Mouse (Mus musculus) heart, embryonic 11.5 days (tissue): Measurements from ENCODE around the gene Plekhg2. TPM values are rescaled to one million over a fixed set of nuclear protein-coding genes. Genes with fewer than 3 reads are reported as not detected.

Experiments
- ATAC-seq: fragments of 200-750 bp; cut with Nextera tagmentation; replicated peaks from 2 replicates; pipeline ENCODE4 v1.8.0; 2017; ENCODE audit warnings: moderate library complexity; ENCODE audit not compliant: insufficient number of reproducible peaks, low FRiP score, low TSS enrichment
- H3K27ac ChIP-seq: fragments of 300-500 bp; sonication (generic); 2 replicates; pipeline ENCODE4 v1.5.1; 2014; ENCODE audit warnings: mild to moderate bottlenecking, low read depth, low read length
- H3K27me3 ChIP-seq: fragments of 300-500 bp; sonication (generic); 2 replicates; pipeline ENCODE4 v1.6.1; 2014; ENCODE audit warnings: mild to moderate bottlenecking, low read length, mixed read lengths; ENCODE audit not compliant: control insufficient read depth, insufficient read depth
- H3K36me3 ChIP-seq: fragments of 300-500 bp; sonication (generic); 2 replicates; pipeline ENCODE4 v1.6.1; 2014; ENCODE audit warnings: mild to moderate bottlenecking, low read length, moderate library complexity, mixed read lengths; ENCODE audit not compliant: control insufficient read depth, insufficient read depth
- H3K4me1 ChIP-seq: fragments of 300-500 bp; sonication (generic); 2 replicates; pipeline ENCODE4 v1.6.1; 2014; ENCODE audit warnings: low read length; ENCODE audit not compliant: control insufficient read depth, insufficient read depth
- H3K4me2 ChIP-seq: fragments of 300-500 bp; sonication (generic); 2 replicates; pipeline ENCODE4 v1.6.1; 2014; ENCODE audit warnings: mild to moderate bottlenecking, moderate library complexity
- H3K4me3 ChIP-seq: fragments of 300-500 bp; sonication (generic); 2 replicates; pipeline ENCODE4 v1.5.1; 2014; ENCODE audit warnings: low read depth, low read length
- H3K9ac ChIP-seq: fragments of 300-500 bp; sonication (generic); 2 replicates; pipeline ENCODE4 v1.6.1; 2014; ENCODE audit warnings: mild to moderate bottlenecking, low read depth, low read length, moderate library complexity
- H3K9me3 ChIP-seq: fragments of 300-500 bp; sonication (generic); replicated peaks from 2 replicates; pipeline ENCODE4 v1.6.1; 2016; ENCODE audit warnings: low read length; ENCODE audit not compliant: control insufficient read depth
- WGBS: fragments of 180-500 bp; shearing (Covaris S2); extraction: QIAGEN DNeasy Blood & Tissue Kit; methylation state at CpG from one replicate; pipeline ENCODE4 v1.1.7; 2014; ENCODE audit not compliant: insufficient replicate concordance; 5-methylcytosine and 5-hydroxymethylcytosine counted together
- polyA plus RNA-seq: library from polyadenylated mRNA; unstranded; fragments of >200 nt; fragmentation: Nextera tagmentation; extraction: Ambion mirVana; gene quantifications from 2 replicates; pipeline ENCODE4 v1.2.1, GENCODE M21; 2014

The Plekhg2 gene
- polyA plus RNA-seq, 1 experiment from 2014 or later, result 44.6 TPM

DNA sequence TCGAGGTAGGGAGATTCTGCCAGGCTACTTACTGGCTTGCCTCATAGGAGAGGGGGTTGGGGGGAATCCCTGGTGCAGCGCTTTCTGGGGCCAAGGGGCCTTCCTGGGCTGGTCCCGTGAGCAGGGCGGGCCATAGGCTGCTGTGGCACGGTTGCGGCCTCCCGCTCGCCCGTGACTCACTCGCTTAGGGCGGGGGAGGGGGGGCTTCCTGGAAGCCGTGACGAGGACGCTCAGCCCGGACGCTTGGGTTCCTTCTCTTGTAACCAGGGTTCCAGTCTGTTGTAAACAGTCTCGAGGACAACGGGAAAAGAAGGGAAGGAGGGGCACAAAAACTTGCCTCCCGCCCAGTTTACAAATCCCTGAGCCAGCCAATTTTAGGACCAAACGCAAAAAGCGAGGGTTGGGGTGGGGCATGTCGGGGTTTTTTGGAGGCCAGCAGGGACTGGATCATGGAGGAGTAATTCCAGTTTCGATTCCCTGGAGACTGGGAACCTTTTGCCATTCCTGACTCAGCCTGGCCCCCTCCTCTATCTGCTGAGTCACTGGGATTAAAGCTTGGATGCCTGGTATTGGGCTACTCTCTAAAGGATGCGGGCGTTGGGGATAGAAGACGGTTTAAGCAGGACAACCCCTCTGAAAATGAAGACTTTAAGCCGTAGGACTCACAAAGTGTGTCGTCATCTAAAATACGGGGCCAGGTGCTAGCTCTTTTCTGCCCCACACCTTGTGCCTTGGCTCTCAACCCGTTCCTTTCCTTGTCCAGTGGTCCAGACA lies 8.8 kb upstream of the Plekhg2 start:
- WGBS, result 4% methylated on average over 30 of the region's 30 CpGs

GRCm38 (mm10) chr7:28380237-28381016 lies 8.0 kb upstream of the Plekhg2 start, which contains the start of gene Zfp36:
Gene Zfp36 (minus strand): TSS chr7:28380253.
- H3K27me3 ChIP-seq, result no peaks in the 10 kb centered on the region
- whole genome bisulfite sequencing, result 43% methylated on average over 17 of the region's 17 CpGs
- no peak for ATAC-seq
- H3K27ac ChIP-seq, result peak within 1 kb of the TSS; percentile 98
- no peaks in the 10 kb centered on the region for H3K36me3 ChIP-seq
- H3K4me2 ChIP-seq, result peak within 1 kb of the TSS; percentile 96
- peak within 1 kb of the TSS; percentile 89 for H3K9ac ChIP-seq
- no peaks in the 10 kb centered on the region for H3K9me3 ChIP-seq
- peak within 1 kb of the TSS; percentile 78 for H3K4me3 ChIP-seq
- H3K4me1 ChIP-seq, result peaks cover 63% of the 10 kb centered on the region

More for the DNA sequence above, 8.8 kb upstream of the Plekhg2 start:
- H3K36me3 ChIP-seq, result no peaks in the 10 kb centered on the region
- no peaks in the 10 kb centered on the region for H3K27me3 ChIP-seq
- peaks cover 58% of the 10 kb centered on the region for H3K4me1 ChIP-seq
- H3K9me3 ChIP-seq, result no peaks in the 10 kb centered on the region
- peak overlapping the region; percentile 67 for H3K4me2 ChIP-seq
- peak overlapping the region; percentile 35 for H3K4me3 ChIP-seq
- peak overlapping the region; percentile 98 for H3K27ac ChIP-seq
- H3K9ac ChIP-seq, result peak overlapping the region; percentile 73
- peak; percentile 43; the same call in 1 of the 2 replicates for ATAC-seq

DNA sequence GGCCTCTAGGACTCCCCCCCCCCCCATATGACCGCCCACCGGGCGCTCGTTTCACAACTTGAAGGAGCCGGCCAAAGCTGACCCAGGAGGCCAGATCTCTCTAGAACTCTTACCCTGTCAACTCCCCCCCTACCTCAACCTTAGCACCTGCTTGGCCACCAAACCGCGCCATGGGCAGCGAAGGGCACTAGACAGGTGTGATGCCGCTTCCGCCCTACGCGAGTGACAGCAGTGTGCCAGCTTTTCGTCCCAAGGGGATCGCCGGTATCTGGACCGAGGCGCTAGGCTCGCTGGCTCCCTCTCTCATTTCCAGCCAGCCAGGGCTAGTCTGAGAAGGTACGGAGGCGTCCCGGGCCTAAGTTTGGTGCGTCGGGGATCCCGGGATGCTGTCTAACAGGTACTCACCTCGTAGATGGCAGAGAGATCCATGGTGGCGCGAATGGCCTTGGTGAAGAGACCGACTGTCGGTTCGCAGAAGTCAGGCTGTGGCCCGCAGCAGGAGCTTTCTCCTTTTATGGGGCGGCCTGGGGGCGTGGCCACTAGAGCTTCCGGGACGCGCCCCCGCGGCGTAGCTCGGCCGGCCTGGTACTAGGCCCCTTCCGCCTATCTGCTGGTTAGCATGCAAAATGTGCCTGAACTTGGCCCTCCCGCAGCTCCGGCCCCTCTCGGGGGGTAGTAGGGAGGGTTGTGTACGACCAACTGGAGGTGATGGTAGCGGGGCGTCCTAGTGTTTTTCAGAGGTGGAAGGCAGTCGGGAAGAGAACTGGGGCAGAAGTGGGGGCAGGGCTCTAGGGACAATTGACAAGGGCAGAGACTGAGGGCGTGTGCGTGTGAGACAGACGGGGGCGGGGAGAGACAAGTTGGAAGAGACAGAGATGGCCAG lies 6.6 kb upstream of the Plekhg2 start:
- Histone ChIP-seq H3K9ac (peak overlapping the region; percentile 89), H3K36me3 (no peaks in the 10 kb centered on the region), H3K27me3 (no peaks in the 10 kb centered on the region), H3K4me2 (peak overlapping the region; percentile 96), H3K4me1 (peaks cover 67% of the 10 kb centered on the region), H3K9me3 (no peaks in the 10 kb centered on the region), H3K27ac (peak overlapping the region; percentile 89), H3K4me3 (peak overlapping the region; percentile 78)
- peak; percentile 64 for ATAC-seq
- WGBS, result under 1% methylated on average over 53 of the region's 53 CpGs

- H3K4me2 ChIP-seq, result peak overlapping the region; percentile 96
- no peaks in the 10 kb centered on the region for H3K36me3 ChIP-seq
- H3K4me1 ChIP-seq, result peaks cover 62% of the 10 kb centered on the region
- H3K27me3 ChIP-seq, result no peaks in the 10 kb centered on the region
- no peaks in the 10 kb centered on the region for H3K9me3 ChIP-seq
- no peak for ATAC-seq
- peak overlapping the region; percentile 78 for H3K4me3 ChIP-seq
- WGBS, result 30% methylated on average over 30 of the region's 32 CpGs
- H3K27ac ChIP-seq, result peak overlapping the region; percentile 89
- peak overlapping the region; percentile 89 for H3K9ac ChIP-seq
Measured at GRCm38 (mm10) chr7:28378066-28378690, 5.8 kb upstream of the Plekhg2 start.

DNA sequence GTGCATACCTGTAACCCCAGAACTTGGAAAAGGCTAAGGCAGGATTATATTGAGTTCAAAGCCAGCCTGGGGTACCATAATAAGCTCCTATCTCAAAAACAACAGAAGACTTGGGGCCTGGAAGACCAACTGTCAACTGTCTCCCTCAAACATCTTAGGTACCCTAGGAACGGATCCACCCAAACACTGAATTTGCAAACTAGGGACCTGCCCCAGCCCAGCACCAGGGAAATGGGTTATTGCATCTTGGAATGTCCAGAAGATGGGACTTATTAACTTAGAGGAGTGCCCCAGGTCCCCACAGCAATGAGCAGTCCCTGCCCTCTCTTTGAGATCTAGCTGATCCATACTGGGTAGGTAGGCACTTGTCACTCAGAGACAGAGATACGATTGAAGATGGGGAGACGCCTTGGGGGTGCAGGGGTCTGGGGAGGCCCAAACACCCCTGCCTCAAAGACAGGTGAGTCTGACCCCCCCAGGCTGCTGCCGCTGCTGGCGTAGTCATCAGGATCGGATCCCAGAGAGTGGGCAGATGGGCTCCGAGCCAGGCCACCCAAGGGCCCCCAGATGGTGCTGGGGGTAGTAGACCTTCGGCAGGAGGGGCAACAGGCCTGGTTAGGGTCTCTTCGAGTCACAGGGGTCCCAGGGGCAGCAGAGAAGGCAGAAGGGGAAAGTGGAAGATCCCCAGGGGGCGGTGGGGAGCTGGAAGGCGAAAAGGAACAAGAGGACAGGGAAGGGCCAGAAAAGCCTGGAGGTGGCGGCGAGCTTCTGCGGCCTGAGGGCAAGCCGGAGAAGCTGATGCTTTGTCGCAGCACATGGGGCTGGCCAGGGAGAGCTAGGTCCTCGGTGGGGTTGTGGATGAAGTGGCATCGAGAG lies 5.0 kb upstream of the Plekhg2 start:
- H3K27me3 ChIP-seq, result no peaks in the 10 kb centered on the region
- H3K4me1 ChIP-seq, result peaks cover 55% of the 10 kb centered on the region

DNA sequence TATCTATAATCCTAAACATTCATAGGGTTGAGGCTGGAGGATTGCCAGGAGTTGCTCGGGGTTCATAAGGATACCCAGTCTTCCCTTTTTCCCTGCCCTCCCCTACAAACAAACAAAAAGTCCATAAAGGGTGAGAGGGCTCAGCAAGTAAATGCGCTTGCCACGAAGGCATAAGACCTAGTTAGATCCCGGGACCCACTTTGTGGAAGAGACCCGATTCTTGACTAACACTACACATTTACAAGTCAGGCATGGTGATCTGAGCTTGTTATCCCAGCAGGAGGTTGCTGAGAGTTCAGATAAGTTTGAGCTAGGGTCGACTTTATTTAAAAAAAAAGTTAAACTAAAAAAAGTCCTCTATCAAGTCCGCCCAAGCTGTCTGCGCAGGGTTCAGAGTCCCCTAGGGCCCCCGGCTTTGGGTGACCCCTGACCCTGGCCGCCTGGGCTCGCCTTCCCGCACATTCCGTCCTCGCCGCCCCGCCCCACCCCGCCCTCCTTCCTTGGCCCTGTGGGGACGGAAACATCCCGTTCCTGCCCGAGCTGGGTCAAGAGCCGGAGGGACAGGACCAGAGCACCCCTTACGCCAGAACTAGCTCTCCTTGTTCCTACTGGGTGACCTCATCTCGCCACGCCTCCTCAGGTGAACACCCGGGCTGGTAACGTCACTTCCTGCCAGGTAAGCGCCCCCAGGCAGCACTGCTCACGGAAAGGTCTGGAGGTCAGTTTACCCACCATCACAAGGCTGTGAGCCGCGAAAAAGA lies 3.8 kb upstream of the Plekhg2 start:
- no peaks in the 10 kb centered on the region for H3K9me3 ChIP-seq
- H3K27ac ChIP-seq, result peak overlapping the region; percentile 99
- H3K4me3 ChIP-seq, result peak overlapping the region; percentile 44
- ATAC-seq, result no peak
- 2% methylated on average over 30 of the region's 30 CpGs for WGBS
- no peaks in the 10 kb centered on the region for H3K27me3 ChIP-seq
- no peaks in the 10 kb centered on the region for H3K36me3 ChIP-seq
- H3K9ac ChIP-seq, result peak overlapping the region; percentile 91
- peaks cover 46% of the 10 kb centered on the region for H3K4me1 ChIP-seq
- H3K4me2 ChIP-seq, result peak overlapping the region; percentile 96

More for the DNA sequence above, 5.0 kb upstream of the Plekhg2 start:
- ATAC-seq, result no peak
- H3K36me3 ChIP-seq, result no peaks in the 10 kb centered on the region
- peak overlapping the region; percentile 96 for H3K4me2 ChIP-seq
- H3K4me3 ChIP-seq, result peak overlapping the region; percentile 78
- WGBS, result 65% methylated on average over 18 of the region's 18 CpGs
- peak overlapping the region; percentile 89 for H3K9ac ChIP-seq
- H3K27ac ChIP-seq, result peak overlapping the region; percentile 89
- no peaks in the 10 kb centered on the region for H3K9me3 ChIP-seq
